Mouse (Mus musculus): ENCODE data around the gene Alkbh6.

Gene Alkbh6

DNA sequence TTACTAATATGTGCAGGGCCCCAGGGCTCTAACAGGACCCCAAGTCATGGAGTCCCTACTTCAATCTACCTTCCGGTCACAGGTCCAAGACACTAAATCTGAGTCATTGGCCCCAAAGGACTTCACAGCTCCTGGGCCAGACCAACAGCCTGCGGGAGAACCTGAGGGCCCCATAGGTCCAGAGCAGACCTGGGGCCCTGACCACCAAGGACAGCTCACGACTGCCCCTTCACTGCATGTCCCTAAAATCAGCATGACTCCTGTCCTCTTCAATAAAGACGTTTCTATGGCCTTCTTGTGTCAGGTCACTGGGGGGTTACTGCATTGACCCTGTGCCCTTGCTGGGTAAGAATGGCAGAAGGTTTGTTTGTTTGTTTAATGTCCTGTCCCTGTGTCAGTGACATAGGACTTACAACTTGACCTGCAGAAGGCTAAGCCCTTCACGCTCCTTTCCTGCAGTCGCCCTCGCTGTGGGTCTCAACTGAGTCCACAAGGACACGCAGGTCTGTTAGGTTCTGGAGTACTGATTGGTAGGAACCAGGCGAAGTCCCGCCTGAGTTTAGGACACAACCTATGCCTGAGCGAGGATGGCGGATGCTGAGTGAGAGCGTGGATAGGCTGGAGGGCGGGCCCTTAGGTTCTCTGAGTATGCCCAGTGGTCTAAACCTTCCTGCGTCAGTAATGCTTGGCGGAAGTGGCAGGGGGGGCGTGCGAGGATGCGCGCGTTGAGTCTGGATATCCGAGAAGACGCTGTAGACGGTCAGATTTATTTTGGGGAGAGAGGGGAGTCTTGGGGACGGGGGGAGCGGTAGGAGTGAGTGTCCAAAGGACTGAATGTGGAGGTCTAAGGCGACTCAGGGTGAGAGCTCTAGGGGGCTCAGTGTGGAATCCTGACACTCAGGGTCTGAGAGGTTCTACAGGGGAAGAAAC lies at the start of gene Alkbh6:
TSS of gene Alkbh6 (plus strand) at position 642 of the 930 bp plus-strand sequence.
- peak; percentile 97 for DNase-seq

DNA sequence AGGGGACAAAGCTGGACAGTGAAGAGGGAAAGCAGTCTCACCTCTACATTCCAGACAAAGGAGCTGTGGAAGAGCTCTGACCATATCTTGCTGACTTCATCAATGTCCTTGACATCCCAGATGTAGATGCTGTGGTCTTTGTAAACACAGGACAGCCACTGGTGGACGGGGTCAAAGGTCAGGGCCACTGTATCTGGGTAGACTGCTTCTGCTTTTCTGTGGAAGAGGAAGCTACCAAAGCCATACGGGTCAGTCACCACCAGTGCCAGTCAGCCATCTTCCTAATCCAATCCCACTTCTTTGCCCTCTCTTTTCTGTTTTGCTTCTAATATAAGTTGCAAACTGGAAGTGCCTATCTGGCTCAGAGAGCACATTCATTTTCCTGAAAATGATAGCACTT lies 43.5 kb upstream of the Alkbh6 start:
- no peak for DNase-seq

DNA sequence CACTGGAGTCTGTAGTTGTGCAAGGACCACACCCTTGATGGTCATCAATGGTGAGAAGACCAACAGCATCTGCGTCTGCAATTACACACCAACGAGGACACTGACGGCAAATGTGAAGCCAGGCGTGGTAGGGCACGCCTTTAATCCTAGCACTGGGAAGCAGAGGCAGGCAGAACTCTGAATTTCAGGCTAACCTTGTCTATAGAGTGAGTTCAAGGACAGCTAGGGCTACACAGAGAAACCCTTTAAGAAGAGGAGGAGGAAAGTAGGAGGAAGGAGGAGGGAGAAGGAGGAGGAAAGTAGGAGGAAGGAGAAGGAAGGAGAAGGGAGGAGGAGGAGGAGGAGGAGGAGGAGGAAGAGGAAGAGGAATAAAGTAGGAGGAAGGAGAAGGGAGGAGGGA lies 43.0 kb upstream of the Alkbh6 start:
- no peak for DNase-seq

DNA sequence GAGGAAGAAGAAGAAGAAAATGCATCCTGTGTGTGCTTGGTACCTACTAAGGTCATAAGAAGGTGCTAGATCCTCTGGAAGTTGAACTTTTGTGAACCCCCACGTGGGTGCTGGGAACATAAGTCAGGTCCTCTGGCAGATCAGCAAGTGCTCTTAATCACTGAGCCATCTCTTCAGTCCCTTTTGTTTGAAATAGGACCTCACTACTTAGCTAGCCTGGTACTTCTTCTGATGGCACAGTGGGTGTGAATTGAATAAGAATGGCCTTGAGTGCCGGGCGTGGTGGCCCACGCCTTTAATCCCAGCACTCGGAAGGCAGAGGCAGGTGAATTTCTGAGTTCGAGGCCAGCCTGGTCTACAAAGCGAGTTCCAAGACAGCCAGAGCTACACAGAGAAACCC lies 42.6 kb upstream of the Alkbh6 start:
- no peak for DNase-seq

DNA sequence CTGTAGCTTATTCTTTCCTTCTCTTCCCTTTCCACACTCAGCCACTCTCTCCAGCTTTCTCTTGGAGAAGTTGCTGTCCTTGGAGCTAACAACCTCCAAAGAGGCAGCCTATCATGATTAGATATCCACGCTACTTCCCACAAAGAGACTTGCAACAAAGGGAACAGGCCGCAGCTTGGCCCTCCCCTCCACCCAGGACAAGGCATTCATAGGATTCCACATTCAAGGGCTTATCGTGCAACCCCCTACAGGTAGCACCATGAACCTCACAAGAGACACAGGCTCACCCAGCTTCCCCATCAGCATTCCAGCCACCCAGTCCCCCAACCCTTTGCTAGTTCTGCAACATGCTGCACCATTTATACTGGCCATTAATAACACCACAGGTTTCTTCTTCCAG lies 41.7 kb upstream of the Alkbh6 start:
- no peak for DNase-seq

DNA sequence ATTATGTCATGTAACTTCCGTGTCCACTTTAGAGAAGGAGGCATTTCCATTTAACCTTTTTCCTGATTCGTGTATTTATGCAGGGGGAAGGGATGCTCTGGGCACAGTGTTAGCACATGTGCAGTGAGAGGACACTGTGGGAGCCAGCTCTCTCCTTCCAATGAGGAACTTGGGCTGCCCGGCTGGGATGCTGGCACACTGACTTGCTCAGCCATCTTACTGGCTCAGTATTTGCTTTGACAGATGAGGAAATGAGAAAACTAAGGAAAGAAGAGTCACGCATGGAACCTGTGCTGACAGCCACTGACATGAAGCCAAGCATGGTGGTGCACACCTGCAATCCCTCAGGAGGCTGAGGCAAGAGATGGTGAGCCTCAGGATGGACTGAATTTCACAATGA lies 38.9 kb upstream of the Alkbh6 start:
- DNase-seq = no peak

DNA sequence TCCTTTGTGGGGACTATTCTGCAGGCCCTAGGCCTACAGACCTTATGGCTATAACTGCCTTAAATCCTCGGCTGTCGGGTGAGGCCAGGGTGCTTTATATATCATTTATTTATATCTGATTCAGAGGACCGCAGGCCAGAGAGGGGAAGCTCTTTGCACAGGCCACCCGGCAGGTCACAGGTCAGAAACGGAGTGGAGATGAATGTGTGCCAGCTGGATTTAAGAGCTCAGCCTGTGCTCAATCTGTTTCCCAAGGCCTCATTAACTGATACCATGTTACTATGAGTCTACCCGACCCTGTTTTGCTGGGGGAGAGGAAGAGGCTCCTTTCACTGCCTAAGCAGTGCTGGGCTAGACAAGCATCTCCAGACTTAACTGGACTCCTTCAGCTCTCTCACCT lies 34.1 kb upstream of the Alkbh6 start:
- no peak for DNase-seq

DNA sequence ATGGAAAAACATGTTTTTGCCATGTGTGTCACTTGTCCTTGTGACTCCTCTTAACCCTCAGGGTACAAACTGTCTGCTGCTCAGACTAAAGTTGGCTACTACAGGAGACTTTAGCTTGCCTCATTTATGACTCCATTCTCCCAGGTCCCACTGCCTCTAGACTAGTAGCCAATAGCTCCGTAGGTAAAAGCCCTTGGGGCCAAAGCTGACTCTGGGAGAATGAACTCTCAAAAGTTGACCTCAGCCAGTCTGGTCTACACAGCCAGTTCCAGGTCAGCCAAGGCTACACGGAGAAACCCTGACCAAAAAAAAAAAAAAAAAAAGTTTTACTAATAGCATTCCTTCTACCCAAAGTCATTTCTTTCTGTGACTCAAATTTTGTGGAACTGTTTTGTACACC lies 29.6 kb upstream of the Alkbh6 start:
- no peak for DNase-seq

DNA sequence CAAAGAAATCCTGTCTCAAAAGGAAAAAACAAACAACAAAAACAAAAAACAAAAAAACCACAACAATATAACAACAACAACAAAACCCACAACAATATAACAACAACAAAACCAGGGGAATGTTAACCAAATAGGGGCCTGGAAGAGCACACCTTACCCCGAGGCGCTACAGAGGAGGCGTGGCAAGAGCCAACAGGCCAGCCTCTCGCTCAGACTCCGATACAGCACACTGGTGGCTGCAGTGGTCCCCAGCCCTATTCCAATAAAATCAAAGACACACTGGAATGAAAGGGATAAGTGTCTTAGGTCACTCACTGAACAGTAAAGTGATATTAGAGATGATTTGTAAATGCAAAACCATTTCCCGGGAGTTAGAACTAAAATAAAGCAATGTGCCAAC lies 29.0 kb upstream of the Alkbh6 start:
- no peak for DNase-seq

DNA sequence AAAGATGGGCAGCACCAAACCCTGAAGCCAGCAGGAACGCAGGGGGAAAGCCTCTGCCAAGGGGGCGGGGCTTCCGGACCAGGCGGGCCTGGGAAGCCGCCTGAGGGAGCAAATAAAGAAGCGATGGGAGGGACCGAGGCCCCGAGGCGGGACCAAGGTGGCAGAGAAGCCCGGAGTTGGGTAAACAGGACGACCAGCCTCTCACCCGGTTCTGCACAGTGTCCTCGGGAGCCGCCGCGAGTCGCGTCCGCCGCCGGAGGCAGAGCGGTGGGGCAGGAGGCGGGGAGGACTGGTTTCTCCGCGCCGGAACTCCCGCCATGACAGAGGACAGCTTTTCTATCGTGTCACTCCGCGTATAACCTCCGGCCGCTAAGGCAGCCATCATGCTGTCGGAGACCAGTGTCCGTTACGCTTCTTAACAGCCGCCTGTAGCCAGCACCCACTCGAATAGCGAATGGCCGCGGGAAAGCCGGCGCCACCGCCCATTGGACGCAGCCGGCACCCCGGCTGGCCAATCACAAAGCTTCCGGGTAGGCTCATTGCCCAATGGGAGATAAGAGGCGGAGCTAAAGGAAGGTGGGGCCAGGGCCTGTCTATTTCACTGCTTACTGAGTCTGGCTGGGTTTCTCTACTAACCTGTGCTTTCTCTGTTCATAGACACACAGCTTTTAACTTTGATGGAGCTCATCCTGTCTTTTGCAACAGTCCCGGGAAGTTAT lies 28.4 kb upstream of the Alkbh6 start, which contains the start of the genes Thap8 and Wdr62:
TSS of gene Thap8 (plus strand) at position 144 of the 719 bp plus-strand sequence.
TSS of gene Wdr62 (minus strand) at position 469 of the 719 bp plus-strand sequence.
- peak; percentile 97 for DNase-seq

DNA sequence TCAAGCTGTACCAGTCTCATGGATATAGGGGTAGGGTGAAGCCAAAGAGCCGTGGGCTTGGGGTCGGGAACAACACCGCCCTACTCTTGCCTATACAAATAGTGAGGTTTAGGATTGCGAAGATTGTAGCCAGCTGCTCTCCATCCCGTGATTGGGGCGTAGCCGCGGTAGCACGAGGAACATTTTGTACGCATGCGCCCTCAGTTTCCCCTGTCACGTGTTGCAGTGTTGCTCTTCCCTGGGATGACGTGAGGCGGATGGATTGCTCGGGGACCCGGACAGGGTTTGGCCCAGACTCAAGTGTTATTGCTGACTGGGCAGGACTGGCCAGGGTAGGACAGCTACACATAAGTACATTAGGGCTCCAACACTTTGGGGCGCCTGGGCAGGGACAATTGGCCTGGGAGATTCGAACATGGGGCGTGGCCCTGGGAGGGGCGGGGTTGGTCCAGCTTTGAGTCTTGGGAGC lies 27.8 kb upstream of the Alkbh6 start:
- peak; percentile 95 for DNase-seq

DNA sequence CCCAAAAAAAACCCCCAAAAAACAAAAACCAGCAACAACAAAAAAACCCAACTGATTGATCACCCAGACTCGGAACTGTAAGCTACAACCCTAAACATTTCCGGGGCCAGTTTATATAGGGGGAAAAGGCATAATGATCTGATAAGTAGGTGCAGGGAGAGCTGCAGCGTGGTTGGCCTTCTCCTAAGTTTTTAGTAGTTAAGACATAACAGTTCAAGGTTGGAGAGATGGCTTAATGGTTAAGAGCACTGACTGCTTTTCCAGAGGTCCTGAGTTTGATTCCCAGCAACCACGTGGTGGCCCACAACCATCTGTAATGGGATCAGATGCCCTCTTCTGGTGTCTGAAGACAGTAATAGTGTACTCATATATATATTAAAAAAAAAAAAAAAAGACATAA lies 27.0 kb upstream of the Alkbh6 start:
- DNase-seq = no peak

DNA sequence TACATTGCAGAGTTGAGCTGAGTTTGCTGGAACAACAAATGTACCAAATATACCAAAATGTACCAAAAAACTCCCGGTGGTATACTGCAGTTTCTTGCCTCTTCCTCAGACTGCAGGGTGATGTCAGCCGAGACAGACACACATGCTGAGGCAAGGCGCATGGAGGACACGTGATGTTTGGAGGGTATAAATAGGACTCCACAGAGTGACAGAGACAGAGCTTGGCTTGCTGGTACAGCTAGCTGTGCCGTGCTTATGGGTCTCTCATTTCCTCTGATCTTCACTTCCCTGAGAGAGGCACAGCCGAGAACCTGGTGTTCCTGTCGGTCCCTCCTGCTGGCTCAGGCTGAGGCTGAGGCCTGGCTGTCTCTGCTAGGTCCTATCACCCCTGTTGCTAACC lies 25.8 kb upstream of the Alkbh6 start:
- no peak for DNase-seq

DNA sequence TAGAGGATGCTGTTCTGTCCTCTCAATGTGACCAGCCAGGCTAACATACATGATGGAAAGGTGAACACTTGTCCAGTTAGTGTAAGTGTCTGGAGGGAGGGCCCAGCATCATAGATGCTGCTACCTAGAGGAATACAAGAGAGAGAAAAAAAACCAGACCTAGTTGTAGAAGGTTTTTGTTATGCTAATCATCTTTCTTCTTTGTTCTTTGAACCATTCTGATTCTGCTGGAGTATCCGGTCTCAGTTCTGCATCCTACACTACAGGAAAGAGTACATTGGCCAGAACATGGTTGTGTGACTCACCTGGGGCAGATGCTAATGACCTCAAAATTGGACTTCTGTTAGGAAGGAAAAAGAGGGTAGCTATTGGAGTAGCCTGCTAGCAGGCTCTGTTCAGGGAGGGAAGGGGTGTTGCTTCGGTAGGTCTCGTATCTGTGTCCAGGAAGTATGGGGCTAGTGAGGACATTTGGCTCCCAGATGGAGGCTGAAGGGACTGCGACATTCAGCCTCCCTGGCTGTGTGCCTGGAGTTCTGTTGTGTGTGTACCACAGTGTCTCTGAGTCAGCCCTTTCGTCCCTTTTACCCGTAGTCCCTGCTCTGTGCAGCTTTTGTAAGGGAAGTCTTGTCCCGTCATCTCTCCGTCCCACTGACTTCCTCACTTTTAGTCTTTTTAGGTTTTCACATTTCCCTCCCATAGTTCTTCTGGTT lies 21.7 kb upstream of the Alkbh6 start:
- DNase-seq = no peak

DNA sequence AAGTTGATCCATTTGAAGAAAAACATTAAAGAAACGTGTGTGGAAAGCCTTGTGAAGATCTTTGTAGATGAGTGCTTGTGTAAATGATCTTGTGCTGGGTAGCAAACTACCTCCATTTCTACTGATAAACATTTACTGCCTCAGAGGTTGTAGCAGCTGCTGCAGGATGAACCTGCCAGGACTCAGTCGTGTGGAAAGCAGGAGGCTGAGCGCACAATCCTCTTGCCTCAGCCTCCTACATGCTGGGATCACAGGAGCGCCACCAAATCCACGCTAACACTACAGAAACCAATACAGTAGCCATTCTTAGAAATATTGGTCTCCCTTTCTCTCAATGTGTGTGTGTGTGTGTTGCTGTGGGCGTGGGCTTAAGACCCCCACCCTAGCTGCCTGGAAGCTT lies 20.5 kb upstream of the Alkbh6 start:
- DNase-seq = no peak

DNA sequence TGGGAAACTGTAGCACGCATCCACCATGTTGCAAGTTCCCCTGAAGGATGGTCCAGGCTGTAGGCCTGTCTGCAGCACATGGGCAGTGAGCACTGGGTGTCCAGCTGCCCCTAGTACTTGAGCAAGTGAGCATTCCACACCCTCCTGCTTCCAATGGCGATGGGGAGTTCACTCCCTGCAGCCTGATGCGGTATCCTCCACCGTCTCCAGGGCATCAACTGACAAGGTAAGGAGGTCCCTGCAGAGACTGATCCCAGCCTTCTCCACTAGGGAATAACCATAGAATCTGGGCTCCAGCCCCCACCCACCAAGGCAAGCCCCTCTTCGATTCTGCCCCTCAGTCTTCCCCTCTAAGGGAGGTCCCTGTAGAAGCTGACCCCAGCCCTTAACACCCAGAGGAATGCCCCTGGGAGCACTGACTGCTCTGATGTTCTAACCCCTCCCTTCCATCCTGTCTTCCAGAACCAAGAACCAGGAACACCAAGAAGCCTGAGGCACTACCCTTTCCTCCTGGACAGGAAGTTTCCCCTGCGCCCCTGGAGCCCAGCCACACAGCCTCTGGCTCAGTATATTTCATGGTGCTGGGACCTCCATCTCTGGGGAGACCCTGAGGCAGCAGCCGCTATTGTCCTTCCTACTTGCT lies 19.3 kb upstream of the Alkbh6 start:
- no peak for DNase-seq

DNA sequence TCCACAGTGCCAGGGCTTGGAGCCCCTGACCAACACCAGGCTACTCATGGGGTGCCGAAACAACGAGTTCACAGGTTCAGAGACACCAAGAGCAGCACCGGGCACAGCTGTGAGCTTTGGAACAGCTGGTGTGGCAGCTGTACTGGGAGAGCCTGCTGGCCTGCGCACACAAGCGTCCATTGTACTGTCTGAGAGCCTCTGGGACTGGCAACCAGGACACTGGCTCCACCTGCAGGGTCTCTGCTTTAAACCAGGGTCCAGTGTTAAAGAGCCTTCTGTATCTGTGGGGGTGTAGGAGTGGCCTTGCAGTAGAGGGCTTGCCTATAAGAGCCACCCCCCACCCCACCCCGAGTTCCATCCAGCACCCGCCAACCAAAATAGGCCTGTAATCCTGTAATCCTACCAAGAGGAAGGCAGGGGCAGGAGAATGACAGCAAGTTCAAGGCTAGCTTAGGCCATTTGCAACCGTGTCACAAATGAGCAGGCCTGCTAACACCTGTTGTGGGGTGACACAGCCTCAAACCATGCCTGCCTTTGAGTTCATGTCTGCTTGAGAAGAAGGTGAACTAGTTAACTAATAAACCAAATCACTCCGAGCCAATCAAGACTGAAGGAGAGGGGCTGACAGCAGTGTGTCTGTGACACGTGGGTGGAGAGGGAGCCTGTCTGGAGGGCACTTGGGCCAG lies 18.7 kb upstream of the Alkbh6 start:
- peak; percentile 73 for DNase-seq

DNA sequence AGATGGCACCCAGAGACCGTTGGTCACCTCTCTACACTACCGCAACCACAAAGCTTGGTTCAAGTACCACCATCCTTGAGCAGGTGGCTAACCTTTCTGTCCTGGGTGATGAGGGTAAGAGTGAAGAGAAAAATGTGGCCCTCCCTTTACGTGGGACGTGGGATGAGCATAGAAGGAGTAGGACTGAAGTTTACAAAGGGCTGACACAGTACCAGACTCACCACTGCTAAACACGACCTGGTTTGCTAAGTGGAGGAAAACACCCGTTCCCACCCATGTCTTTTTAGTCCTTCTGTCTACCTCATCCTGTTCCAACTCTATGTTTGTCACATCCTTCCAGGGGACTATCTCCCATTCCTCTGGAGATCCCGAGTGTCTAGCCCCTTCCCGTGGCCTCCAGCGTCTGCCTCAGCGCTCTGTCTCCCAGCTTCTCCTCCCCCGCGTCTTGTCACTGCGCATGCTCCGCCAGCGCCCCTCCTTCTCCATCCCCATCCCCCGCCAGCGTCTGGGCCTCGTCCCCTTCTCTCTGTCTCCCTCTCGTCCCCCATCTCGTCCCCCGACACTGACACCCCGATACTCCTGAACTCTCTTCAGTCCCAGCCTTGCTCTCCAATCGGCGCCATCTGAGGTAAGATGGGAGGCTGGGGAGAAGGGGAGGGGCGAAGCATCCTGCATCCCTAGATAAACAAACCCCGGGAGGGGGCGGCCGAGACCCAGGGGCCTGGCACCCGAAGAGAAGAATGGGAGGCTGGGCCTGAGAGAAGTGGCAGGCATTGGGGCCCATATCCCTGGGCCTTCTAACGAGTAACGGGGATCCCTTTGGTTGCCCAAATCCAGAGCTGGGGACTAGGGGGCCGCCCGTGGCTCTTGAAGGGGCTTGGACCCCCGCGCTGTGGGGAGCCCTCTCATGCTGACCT lies 17.0 kb upstream of the Alkbh6 start, which contains the start of gene Clip3:
TSS of gene Clip3 (plus strand) at position 514 of the 917 bp plus-strand sequence.
- peak; percentile 92 for DNase-seq

DNA sequence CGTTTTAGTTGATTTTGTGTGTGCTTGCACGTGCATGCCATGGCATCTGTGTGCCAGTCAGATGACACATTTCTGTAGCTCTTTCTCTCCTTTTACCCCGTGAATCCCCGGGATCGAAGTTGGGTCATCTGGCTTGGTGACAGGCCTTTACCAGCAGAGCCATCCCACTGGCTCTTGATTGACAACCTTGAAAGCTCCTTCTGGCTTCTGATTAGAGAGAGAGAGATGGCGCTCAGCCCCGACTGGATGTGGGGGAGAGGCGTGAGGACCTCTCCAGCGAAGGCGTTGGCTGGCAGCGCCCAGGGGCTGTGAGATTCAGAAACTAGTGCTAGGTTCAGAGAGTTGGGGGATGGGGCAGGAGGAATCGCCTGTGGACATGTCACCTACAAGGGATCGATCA lies 14.7 kb upstream of the Alkbh6 start:
- no peak for DNase-seq

DNA sequence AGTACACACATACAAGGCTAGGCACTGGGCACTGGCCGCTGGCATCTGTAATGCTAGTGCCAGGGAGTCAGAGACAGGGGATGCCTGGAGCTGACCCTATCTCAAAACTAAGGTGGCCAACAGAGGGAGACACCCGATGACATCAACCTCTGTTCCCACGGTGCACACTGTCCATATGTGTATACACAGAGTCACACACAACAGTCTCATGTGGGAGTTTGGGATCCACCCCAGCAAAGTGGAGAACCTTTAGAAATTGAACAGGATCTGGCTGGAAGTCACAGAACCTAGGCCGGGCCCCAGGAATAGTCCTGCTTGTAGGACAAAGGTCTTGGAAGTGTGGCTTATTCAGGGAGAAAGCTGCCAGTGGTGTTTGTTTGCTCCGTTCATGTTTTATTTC lies 14.2 kb upstream of the Alkbh6 start:
- no peak for DNase-seq

DNA sequence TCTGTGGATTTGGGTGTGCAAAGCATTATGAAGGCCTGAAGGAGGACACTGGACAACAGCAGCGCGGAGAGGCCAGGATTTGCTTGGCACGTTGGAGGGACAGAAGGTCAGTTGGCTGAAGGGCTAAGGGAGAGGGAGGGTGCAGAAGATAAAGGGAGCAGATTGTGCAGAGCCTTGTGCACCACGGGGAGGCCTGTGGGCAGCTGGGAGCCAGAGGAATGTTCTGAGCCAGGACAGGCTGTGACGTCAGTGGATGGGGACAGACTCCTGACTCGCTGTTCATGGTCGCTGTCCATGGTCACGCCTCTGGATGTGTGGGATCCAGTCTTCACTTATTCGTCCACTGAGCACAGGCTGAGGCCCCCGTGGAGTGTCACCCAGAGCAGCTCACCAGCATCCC lies 13.4 kb upstream of the Alkbh6 start:
- DNase-seq = no peak
